21 mouse cellular contexts compared by ENCODE assay signal in the genomic region with DNA sequence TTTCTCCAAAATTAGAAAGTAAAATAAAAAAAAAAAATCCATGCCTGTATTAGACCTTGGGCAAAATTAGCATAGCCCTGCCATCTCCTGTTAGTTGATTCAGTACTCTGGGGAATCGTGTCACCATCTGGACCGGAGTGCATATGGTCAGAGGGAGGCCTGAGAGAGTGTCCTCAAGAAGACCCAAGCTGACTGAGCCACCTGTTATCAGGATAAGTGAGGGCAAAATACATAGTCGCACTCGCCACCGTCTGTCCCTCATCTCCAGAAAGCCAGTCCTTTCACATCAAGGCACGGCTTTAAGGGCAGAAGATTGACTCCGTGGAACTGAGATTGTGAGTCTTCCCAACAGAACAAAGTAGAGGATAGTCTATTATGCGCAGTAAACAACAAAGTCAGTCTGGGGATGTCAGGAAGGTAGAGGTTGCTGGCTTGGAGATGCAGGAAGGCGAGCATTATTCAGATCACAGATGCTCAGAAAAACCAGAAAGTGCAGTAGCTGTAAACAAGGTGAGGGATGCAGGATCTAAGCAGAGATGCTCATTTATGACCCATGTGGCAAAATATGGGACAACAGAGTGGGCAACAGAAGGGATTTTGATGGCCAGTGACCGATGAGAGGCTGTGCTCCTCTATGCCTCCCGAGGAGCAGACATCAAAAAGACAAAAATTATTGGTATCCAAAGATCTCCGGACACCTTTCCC.
DNase-seq lines count a peak whose midpoint lies in the region; ATAC-seq and TF ChIP-seq lines count a peak whose summit lies in the region.
"Had no signal": no experiment of that assay in that cellular context is flagged by ENCODE, and none has a peak within 500 bp of the region (broad histone marks: within the 10 kb centered on the region; RNA-seq: fewer than 3 reads in every experiment).

No protein-coding gene starts in this region.

- peak; percentile 6 for DNase-seq in hindbrain, embryonic 10.5 days (ENCODE audit: low spot score)
- DNase-seq in midbrain, postnatal 0 days (ENCODE audit: low spot score) = peak; percentile 72
- peak; percentile 87 to 90 for DNase-seq in cerebellum, postnatal 10 days
- DNase-seq in spleen, postnatal 10 days (ENCODE audit: low spot score in 2 of 2) = no peak
- no peak for DNase-seq in urinary bladder, postnatal 4 days (ENCODE audit: low spot score in 2 of 2)
- DNase-seq in adrenal gland, adult 8-10 months = no peak
- DNase-seq: adrenal gland, postnatal 25 days; gastrocnemius, postnatal 36 days; heart, adult 2 months; heart, postnatal 14 days; kidney, adult 11 months; kidney, postnatal 4 days; lung, postnatal 4 days had no signal

- H3K9ac ChIP-seq in hindbrain, embryonic 13.5 days = no peak overlapping the region
- no peak overlapping the region for H3K9ac ChIP-seq in midbrain, postnatal 0 days (replicated peaks; ENCODE audit: low read length, poor library complexity, severe bottlenecking)
- H3K9ac ChIP-seq in midbrain, embryonic 15.5 days = no peak overlapping the region
- H3K9ac ChIP-seq: heart, embryonic 13.5 days; neural tube, embryonic 15.5 days had no signal

- no peak for ATAC-seq in hindbrain, embryonic 13.5 days (ENCODE audit: low FRiP score)
- ATAC-seq in midbrain, postnatal 0 days (ENCODE audit: low FRiP score) = no peak; the same call in 1 of the 2 replicates
- no peak for ATAC-seq in midbrain, embryonic 15.5 days (replicated peaks)
- ATAC-seq: forebrain, embryonic 16.5 days had no signal

- H3K4me2 ChIP-seq in hindbrain, embryonic 13.5 days = no peak overlapping the region
- no peak overlapping the region for H3K4me2 ChIP-seq in midbrain, postnatal 0 days (ENCODE audit: low read depth, low read length, poor library complexity, severe bottlenecking)
- no peak overlapping the region for H3K4me2 ChIP-seq in midbrain, embryonic 15.5 days
- H3K4me2 ChIP-seq: heart, embryonic 13.5 days; neural tube, embryonic 15.5 days had no signal

- H3K4me3 ChIP-seq in hindbrain, embryonic 10.5 days = no peak overlapping the region
- H3K4me3 ChIP-seq in hindbrain, embryonic 13.5 days = no peak overlapping the region
- no peak overlapping the region for H3K4me3 ChIP-seq in midbrain, postnatal 0 days (ENCODE audit: low read depth, low read length)
- no peak overlapping the region for H3K4me3 ChIP-seq in midbrain, embryonic 15.5 days
- H3K4me3 ChIP-seq: forebrain, embryonic 10.5 days; heart, adult 2 months; heart, embryonic 13.5 days; left cerebral cortex, adult 2 months; limb, embryonic 10.5 days; neural tube, embryonic 15.5 days had no signal

- 86% methylated on average over 12 of the region's 12 CpGs for WGBS in hindbrain, embryonic 10.5 days
- WGBS in hindbrain, embryonic 13.5 days = 89% methylated on average over 12 of the region's 12 CpGs
- 90% methylated on average over 12 of the region's 12 CpGs for WGBS in midbrain, postnatal 0 days
- WGBS in midbrain, embryonic 15.5 days = 85% methylated on average over 12 of the region's 12 CpGs

- H3K27me3 ChIP-seq in hindbrain, embryonic 10.5 days (ENCODE audit: insufficient read depth, poor library complexity, severe bottlenecking) = no peaks in the 10 kb centered on the region
- H3K27me3 ChIP-seq in hindbrain, embryonic 13.5 days = no peaks in the 10 kb centered on the region
- H3K27me3 ChIP-seq in midbrain, postnatal 0 days (ENCODE audit: insufficient read depth, low read length) = no peaks in the 10 kb centered on the region
- no peaks in the 10 kb centered on the region for H3K27me3 ChIP-seq in midbrain, embryonic 15.5 days (replicated peaks)
- H3K27me3 ChIP-seq: heart, embryonic 13.5 days; neural tube, embryonic 15.5 days had no signal

- no peaks in the 10 kb centered on the region for H3K4me1 ChIP-seq in hindbrain, embryonic 10.5 days (replicated peaks)
- no peaks in the 10 kb centered on the region for H3K4me1 ChIP-seq in hindbrain, embryonic 13.5 days (replicated peaks)
- H3K4me1 ChIP-seq in midbrain, postnatal 0 days (ENCODE audit: insufficient read depth, low read length) = no peaks in the 10 kb centered on the region
- H3K4me1 ChIP-seq in midbrain, embryonic 15.5 days = no peaks in the 10 kb centered on the region
- H3K4me1 ChIP-seq: forebrain, embryonic 10.5 days; heart, embryonic 13.5 days; limb, embryonic 10.5 days; neural tube, embryonic 15.5 days had no signal

- no peaks in the 10 kb centered on the region for H3K9me3 ChIP-seq in hindbrain, embryonic 10.5 days
- no peaks in the 10 kb centered on the region for H3K9me3 ChIP-seq in hindbrain, embryonic 13.5 days
- no peaks in the 10 kb centered on the region for H3K9me3 ChIP-seq in midbrain, postnatal 0 days (ENCODE audit: low read length)
- no peaks in the 10 kb centered on the region for H3K9me3 ChIP-seq in midbrain, embryonic 15.5 days
- H3K9me3 ChIP-seq: forebrain, embryonic 10.5 days; heart, embryonic 13.5 days; limb, embryonic 10.5 days; neural tube, embryonic 15.5 days had no signal

- H3K36me3 ChIP-seq in hindbrain, embryonic 10.5 days = no peaks in the 10 kb centered on the region
- H3K36me3 ChIP-seq in hindbrain, embryonic 13.5 days = no peaks in the 10 kb centered on the region
- no peaks in the 10 kb centered on the region for H3K36me3 ChIP-seq in midbrain, postnatal 0 days (ENCODE audit: insufficient read depth, low read length)
- H3K36me3 ChIP-seq in midbrain, embryonic 15.5 days (replicated peaks) = no peaks in the 10 kb centered on the region
- H3K36me3 ChIP-seq: forebrain, embryonic 10.5 days; heart, embryonic 13.5 days; limb, embryonic 10.5 days; neural tube, embryonic 15.5 days had no signal

- no peak overlapping the region for H3K27ac ChIP-seq in hindbrain, embryonic 10.5 days
- no peak overlapping the region for H3K27ac ChIP-seq in hindbrain, embryonic 13.5 days
- no peak overlapping the region for H3K27ac ChIP-seq in midbrain, postnatal 0 days (ENCODE audit: low read depth, low read length)
- H3K27ac ChIP-seq in midbrain, embryonic 15.5 days = no peak overlapping the region
- H3K27ac ChIP-seq: forebrain, embryonic 10.5 days; heart, adult 2 months; heart, embryonic 13.5 days; left cerebral cortex, adult 2 months; limb, embryonic 10.5 days; neural tube, embryonic 15.5 days had no signal

- no peak for TF ChIP-seq CTCF in midbrain, postnatal 0 days (IDR thresholded peaks at IDR 0.05)

Comparison
In these comparisons a context has a peak if more than half of its experiments do, and no peak if none do; other contexts are left out.
1. DNase-seq: peak in hindbrain, embryonic 10.5 days (single experiment), midbrain, postnatal 0 days (single experiment) and cerebellum, postnatal 10 days (2 of 2); none in spleen, postnatal 10 days (0 of 2), urinary bladder, postnatal 4 days (0 of 2) and adrenal gland, adult 8-10 months (single experiment).